Mouse (Mus musculus) thymus, adult 18-20 months (tissue): Measurements from ENCODE around the gene Id1.

Experiments used
- DNase-seq, 2 experiments: peaks; one replicate each; pipeline ENCODE4 v3.0.0; 2022; ENCODE audit warnings: mixed read lengths in 2 of 2

The Id1 gene

GRCm38 (mm10) chr2:152736090-152736601, at the start of gene Id1:
Id1 (plus strand) TSS chr2:152736251.
- DNase-seq: peak; percentile 55 to 69

- DNase-seq: no peak
Measured at GRCm38 (mm10) chr2:152686399-152686798, 49.7 kb upstream of the Id1 start.

GRCm38 (mm10) chr2:152686806-152687267, 49.2 kb upstream of the Id1 start, which contains the start of gene Mcts2:
Mcts2 (plus strand) TSS chr2:152687035.
- no peak for DNase-seq

GRCm38 (mm10) chr2:152691564-152692217, 44.4 kb upstream of the Id1 start:
- DNase-seq: no peak

- no peak for DNase-seq
Measured at GRCm38 (mm10) chr2:152693233-152693632, 42.8 kb upstream of the Id1 start.

- no peak for DNase-seq
Measured at GRCm38 (mm10) chr2:152693735-152694134, 42.3 kb upstream of the Id1 start.

GRCm38 (mm10) chr2:152694708-152695107, 41.3 kb upstream of the Id1 start:
- DNase-seq: no peak

GRCm38 (mm10) chr2:152696016-152696415, 40.0 kb upstream of the Id1 start:
- DNase-seq: no peak

GRCm38 (mm10) chr2:152696476-152697164, 39.4 kb upstream of the Id1 start:
- peak; percentile 72 to 75 for DNase-seq

GRCm38 (mm10) chr2:152700138-152700537, 35.9 kb upstream of the Id1 start:
- no peak for DNase-seq

GRCm38 (mm10) chr2:152700725-152701124, 35.3 kb upstream of the Id1 start:
- no peak for DNase-seq

GRCm38 (mm10) chr2:152703596-152704255, 32.3 kb upstream of the Id1 start:
- DNase-seq: no peak

- DNase-seq: no peak
Measured at GRCm38 (mm10) chr2:152704256-152704605, 31.8 kb upstream of the Id1 start.

- no peak for DNase-seq
Measured at GRCm38 (mm10) chr2:152704811-152705370, 31.2 kb upstream of the Id1 start.

- no peak for DNase-seq
Measured at GRCm38 (mm10) chr2:152705993-152706571, 30.0 kb upstream of the Id1 start.

- DNase-seq: no peak
Measured at GRCm38 (mm10) chr2:152707186-152707585, 28.9 kb upstream of the Id1 start.

GRCm38 (mm10) chr2:152707627-152708026, 28.4 kb upstream of the Id1 start:
- DNase-seq: no peak

- DNase-seq: no peak
Measured at GRCm38 (mm10) chr2:152709066-152709465, 27.0 kb upstream of the Id1 start.

- DNase-seq: no peak
Measured at GRCm38 (mm10) chr2:152716241-152716772, 19.7 kb upstream of the Id1 start.

GRCm38 (mm10) chr2:152717652-152718051, 18.4 kb upstream of the Id1 start:
- DNase-seq: no peak

GRCm38 (mm10) chr2:152718076-152718475, 18.0 kb upstream of the Id1 start:
- no peak for DNase-seq

- no peak for DNase-seq
Measured at GRCm38 (mm10) chr2:152723651-152724331, 12.3 kb upstream of the Id1 start.
